Mouse (Mus musculus): Measurements from ENCODE around the gene Lrp1. TPM values are rescaled to one million over a fixed set of nuclear protein-coding genes. Genes with fewer than 3 reads are reported as not detected.

The Lrp1 gene
- total RNA-seq, 2 experiments from 2014 or later = 65.2 to 69.7 TPM

DNA sequence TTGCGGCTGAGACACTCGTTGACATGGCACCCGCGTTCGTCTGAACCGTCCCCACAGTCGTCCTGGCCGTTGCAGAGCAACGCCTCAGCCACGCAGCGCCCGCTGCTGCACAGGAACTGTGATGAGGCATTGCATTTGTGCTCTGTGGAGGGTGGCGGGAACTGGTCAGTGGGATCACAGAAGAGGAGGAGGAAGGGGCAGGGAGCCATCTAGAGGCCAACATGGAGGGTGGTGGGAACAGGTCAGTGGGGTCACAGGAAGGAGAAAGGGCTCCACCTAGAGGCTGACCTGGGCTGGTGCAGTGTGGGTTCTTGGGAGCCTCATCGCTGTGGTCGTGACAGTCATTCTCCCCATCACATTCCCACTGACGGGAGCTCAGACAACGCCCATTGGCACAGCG, 65.2 kb downstream of the Lrp1 start:
- DNase-seq = no peak

DNA sequence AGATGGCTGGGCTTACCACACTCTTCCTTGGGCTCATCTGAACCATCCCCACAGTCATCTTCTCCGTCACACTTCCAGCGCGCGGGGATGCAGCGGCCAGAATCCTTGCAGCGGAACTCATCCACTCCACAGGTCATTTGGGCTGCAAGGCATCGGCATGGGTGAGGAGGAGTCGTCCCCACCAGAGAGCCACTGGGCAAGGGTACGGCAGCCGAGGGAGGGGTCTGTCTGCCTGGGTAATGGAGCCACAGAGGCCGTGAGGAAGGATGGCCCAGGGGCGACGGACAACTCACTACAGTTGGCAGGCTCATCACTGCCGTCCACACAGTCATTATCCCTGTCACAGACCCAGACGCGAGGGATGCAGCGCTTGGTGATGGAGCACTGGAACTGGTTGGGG, 71.1 kb downstream of the Lrp1 start:
- no peak for DNase-seq

DNA sequence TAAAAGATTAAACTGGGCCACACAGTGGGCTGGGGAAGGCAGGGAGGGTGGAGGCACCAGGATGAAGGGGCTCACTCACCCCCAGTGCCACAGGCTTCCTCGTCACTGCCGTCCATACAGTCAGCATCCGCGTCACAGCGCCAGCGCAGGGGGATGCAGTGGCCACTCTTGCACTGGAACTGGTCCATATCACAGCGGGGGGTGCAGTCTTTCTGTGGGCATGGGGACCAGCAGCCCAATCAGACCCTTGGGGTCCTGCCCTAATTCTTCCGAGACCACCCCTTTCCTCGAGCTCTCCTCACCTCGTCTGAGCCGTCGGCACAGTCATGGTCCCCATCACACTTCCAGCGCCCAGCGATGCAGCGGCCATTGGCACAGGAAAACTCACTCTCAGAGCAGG, 72.7 kb downstream of the Lrp1 start:
- DNase-seq = no peak

DNA sequence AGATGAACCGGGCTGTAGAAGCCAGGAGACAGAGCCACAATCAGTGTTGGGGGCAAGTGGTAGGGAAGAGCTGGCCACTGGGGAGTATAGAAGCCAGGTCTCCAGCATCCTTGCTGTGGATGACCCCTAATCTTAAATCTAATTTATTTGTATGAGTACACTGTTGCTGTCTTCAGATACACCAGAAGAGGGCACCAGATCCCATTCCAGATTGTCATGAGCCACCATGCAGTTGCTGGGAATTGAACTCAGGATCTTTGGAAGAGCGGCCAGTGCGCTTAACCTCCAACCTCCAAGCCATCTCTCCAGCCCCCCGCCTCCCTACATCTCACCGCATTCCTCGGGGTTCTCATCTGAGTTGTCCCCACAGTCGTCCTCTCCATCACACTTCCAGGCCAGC, 74.4 kb downstream of the Lrp1 start:
- no peak for DNase-seq

DNA sequence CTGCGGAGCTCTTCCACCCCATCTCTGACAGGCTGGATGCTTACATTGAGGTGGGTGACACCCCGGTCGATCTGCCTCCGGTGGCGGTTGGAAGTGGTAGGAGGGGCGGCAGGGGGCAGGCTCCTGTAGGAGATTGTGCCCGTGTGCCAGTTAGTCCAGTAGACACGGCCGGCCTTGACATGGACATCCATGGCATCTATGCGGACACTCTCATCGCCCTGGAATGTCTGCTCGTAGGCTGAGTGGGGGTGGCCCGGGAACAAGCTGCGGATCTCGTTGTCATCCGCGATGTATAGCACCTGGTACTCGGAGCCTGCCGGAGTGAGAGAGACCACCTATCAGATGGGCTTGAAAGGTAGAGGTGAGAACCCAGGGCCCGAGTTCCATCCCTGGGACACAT, 76.6 kb downstream of the Lrp1 start:
- DNase-seq = no peak

DNA sequence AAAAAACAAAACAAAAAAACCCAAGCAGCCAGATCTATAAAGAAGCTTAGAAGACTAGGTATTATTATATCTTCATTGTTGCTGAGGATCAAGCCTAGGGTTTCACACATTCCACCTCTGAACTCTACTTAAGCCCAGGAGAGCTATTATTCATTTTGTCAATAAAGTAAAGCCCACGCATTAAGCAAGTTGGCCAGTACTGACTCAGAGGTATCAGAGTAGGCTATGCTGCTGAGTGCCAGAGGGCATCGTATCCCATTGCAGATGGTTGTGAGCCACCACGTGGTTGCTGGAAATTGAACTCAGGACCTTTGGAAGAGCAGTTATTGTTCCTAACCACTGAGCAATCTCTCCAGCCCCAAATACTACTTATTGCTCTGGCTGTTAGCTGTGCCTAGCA, 77.0 kb downstream of the Lrp1 start:
- no peak for DNase-seq

DNA sequence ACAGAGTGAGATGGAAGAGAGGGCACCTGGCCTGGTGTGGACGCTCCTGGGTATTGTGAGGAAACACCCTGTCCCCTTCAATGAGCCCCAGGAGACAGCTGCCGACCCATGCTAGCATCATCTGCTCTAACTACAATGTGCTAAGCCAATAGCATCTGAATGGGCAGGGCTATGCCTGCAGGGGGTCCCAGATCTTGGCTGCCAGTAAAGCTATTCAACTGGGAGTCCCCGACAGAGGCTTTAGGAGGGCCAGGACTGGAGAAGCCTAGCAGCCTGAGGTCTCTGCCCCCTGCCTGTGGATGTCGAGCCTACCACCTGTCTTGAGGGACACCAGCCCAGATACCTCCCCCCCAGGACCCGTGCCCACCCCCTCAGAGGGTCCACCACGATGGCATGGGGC, 78.2 kb downstream of the Lrp1 start:
- DNase-seq = no peak

DNA sequence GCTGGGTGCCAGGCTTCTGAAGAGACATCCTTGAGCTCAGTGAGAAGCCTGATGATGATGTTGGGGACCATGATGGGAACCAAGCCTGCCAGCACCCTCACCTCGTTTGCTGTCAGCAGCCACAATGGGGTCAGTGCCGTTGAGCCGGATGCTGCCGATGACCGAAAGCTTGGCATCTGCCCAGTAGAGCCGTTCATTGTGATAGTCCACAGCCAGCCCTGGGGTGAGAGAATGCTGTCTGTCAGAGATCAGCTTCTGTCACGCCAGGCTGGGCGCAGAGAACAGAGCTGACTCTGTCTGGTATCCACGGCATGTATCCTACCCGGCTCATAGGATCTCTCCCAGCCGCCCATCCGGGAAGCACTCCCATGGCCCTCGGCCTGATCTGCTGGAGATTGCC, 78.9 kb downstream of the Lrp1 start:
- peak; percentile 48 to 50 for DNase-seq

DNA sequence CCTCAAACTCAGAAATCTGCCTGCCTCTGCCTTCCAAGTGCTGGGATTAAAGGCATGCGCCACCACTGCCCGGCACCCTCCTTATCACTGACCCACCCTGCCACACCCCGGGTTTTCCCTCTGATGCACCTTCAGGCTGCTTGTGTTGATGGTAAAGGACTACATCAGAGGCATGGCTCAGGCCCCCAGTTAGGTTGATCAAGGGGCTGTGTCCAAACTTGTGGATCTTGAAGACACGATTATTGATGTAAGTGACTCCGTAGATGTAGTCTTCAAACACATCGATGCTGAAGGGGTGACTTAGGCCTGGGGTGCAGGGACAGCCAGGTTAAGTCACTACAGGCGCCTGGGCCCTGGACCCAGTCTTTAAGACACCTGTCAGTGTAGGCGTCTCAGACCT, 79.4 kb downstream of the Lrp1 start:
- no peak for DNase-seq

DNA sequence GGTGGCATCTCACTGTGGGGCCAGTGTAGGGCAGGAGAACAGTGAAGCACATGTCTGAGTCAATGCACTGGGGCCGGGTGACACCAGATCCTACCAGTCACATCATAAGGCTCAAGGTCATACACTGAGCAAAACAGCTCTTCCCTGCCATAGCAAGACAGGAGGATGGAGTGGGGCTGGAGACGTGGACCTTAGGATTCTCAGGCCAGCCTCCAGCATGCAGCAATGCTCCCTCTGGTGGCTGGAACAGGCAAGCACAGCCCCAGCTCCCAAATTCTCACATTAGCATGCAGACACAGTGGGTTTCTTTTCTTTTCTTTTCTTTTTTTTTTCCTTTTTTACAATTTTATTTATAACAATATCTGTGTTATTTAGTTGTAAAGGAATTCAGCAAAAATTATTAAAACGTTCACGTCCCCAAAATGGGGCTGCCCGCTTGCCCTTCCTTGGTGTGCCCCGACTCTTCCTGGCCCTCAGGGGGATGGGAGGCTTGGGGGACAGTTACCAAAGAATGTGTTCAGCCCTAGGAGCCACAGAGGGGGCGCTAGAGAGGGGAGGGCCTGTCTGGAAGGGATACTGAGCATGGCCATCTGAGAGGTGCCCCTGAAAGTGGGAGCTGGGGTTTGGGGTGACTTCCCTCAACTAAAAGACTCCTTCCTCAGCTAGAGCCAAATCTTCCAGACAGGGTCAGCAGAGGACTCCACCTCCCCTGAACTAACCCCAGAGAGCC, 82.9 kb downstream of the Lrp1 start:
- DNase-seq = peak; percentile 79 to 88

DNA sequence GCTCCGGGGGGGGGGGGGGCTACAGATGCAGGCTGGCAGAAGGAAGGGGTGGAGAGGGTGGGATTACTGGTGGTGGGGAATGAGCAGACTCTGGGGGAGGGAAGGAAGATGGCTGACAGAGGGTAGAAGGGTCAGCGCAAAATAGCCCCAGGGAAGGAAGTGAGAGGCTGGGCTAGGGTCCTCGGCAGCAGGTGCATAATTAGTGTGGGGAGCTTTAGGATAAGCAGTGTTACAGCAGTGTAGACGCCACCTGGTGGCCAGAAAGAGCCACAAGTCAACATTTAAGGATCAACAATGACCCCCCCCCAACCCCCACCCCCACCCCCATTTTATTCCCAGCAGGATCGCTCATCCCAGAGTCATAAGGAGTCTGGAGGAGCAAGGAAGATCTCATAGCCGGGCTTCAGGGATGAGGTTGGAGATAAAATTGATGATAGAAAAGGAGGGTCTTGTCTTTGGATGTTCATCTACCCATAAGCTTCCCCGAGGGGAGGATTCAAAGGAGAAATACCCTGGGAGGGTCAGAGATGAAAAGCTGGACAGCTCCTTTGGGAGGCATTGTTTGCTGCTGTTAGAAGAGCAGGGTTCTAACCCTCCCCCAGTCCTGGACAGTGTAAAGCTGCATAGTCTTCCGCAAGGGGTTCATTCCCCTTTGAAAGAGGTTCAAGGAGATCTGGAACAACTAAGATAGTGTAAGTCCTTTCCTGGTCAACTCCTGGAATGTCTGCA, 84.2 kb downstream of the Lrp1 start:
- DNase-seq = peak; percentile 46 to 60

DNA sequence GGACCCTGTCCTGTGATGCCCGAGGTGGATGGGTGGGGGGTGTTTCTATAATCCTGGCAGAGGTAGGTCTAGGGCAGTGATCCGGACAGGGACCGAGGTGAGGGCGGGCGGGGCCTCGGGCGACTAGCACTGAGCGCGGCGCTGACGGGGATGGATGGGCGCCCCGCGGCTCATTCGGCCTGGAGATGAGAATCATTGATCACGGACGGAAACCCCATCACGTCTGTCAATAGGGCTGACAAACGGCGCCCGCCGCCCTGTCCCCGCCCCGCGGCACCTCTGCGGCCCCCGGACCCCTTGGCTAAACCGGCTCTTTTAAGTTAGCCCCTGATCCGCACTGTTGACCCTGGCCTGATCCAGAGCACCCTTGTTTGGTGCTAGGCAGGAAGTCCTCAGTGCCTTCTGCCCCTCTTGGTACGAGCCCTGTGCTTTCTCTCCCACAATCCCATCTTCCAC, 86.0 kb downstream of the Lrp1 start:
- no peak for DNase-seq

DNA sequence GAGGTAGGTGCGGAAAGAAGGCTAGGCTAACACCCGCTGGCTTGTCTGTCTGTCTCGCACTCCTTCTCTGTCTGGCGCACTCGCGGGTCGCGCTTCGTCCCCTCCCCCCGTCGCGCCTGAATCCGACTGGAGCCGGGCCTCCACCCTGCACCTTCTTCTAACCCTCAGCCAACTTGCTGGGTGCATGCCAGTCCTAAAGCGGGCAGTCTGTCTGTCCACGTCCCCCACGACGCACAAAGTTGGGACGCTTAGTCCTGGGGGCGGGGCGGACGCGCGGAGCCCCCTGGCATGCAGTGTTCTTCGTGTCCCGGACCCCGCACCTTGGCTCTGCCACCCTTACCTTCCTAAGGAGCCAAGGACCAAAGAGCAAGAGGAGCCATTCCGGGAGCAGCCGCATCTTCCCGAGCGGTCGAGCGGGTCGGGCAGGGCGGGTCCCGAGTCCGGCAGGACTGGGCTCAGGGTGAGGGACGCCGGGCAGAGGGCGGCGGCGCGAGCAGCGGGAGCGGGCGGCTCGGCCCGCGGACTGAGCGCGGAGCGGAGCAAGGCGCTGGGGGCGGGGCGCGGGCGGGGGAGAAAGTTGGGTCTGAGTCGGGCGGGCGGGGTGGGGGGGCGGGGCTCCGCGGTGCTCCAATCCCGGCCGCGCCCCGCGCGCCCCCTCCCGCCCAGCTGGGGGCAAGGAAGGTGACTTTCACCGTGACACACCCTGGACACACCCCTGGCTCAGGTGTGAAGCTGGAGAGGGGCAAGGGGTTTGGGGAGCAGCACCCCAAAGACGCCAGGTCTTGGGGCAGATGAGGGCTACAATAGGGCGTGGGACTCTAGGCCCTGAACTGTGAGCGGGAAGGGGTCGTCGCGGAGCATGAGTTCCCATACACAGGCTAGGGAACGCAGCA, 86.7 kb downstream of the Lrp1 start, which contains the start of gene Nxph4:
Gene Nxph4, minus strand, starts transcription at position 524 of the 893 bp plus-strand sequence.
- DNase-seq = no peak

DNA sequence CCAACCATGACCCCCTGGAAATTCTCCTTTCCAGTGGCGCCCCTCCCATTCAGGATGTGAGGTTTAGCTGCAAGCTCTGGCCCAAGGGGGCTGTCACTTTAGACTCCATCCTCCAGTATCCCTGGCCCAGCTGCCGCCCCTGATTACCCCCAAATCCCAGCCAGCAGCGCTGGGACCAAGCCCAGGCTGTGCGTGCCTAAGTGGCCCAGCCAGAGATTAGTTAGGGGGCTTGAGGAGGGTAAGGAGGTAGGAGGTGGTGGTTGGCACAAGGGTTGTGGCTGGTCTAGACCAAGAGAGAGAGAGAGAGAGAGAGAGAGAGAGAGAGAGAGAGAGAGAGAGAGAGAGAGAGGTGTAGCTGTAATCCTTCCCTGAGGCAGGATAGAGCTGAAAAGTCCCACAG, 89.4 kb downstream of the Lrp1 start:
- DNase-seq = no peak

DNA sequence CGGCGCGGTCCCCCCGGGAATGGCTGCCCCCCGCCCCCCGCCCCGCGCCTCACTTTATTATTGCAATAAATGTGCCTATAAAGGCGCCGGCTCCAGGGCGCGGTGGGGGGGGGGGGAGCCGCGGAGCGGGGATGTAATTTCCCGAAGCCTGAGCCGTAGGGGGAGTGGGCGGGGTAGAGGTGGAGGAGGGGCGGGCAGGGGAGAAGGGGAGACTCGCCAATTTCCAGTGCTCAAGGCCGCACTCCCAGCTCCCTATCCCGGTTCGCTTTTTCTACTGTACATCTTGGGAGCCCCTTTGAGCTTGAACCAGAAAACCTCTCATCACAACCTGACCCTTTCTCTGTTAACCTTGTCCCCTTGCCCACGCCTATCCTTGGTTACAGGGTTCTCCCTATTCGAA, 90.0 kb downstream of the Lrp1 start:
- DNase-seq = no peak

DNA sequence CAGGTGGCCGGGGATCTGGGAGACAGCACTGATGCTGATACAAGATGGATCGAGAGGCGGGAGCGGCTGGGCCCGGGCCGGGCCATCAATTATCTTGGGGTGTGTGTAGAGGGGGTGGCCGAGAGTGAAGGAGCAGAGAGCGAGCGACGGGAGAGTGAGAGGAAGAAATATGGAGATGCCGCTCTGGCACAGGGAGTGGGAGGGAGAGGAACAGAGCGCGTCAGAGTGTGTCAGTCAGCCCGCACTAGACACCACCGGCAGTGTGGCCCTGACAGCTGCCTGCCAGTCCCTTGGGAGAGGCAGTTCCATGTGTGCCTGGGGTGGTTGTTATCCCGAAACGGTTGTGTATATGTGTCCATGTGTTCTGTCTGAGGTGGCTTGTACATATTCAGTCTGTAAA, 93.5 kb downstream of the Lrp1 start:
- DNase-seq = no peak

DNA sequence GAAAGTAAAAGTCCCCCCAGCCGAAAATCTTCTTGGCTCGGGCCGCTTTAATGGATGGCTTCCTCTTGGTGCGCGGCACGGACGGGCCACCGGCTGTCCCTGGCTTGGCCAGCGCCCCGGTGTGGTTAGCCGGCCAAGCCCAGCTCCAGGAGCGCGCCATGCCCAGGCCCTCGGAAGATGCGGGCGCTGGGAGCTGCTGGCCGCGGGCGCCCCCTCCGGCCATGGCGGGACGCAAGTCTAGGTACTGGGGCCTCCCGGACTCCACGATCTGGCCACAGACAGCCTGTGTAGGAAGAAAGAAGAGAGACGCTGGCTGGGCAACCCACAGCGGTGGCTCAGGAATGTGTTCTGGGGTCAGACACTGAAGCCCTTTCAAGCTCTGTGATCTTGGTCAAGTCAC, 94.3 kb downstream of the Lrp1 start:
- no peak for DNase-seq

DNA sequence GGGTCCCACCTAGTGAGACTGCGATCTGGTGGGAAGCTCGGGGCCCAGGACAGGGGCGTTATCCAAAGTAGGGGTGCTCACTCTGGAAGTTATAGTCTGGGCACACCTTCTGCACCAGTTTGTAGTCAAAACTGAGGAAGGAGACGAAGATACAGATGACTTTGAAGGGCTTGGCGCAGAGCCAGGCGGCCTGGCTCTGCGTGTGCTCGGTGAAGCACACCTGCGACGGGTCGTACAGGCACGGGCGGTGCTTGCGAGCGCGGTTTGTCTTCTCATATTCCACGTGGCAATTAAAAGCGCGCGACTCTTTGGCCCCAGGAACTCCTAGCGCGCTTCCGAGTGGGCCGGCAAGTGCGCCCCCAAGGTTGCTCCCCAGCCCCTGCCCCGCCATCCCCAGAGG, 94.9 kb downstream of the Lrp1 start:
- DNase-seq = no peak

DNA sequence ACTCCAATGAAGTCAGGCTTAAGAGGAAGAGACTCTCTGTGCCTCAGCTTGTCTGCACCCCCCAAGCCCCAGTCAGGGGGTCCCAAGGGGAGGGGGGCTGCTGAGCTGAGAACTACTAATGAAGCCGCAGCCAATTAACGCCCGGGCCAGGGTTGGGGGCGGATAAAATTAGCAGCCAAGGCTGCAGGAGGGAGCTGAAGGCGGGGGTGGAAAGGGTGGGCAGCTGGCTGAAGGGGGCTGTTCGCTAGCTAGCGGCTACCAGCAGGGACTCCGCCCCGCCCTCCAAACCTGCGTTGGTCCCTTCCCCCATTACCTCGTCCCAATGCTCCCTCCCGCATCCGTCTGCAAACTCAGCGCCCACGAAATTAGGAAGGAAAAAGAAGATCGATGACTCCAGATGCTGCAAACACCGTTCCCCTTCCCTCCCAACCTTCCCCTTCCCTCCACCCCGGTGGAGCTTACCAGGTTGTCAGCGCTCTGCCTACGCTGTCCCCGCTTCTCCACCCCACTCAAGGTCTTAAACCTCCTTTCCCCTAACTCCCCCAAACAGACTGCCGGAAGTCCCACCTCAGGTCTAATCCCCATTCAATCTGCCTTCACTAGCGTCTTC, 96.2 kb downstream of the Lrp1 start:
- DNase-seq = no peak

DNA sequence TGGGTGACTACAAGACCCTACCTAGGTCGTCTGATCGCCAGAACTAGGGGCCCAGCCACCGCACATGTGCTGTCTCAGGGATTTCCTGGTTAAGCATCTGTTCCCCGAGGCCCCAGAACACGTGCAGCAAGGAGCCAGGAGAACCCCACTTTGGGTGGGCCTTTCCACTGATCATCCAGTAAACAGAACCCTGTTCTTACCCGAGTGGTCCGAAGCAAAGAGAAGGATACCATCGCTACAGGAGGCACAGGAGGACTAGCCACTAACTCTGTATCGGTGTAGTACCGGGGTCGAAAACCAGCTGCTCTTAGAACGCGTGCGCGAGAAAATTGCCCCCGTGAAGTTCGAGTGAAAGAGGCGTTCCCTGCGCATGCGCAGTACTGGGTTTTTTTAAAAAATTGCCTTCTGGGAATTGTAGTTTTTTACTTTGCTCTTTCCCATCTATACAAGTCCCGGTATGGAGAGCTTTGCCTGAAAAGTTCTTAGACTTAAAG, 98.8 kb downstream of the Lrp1 start, which contains the start of gene Shmt2:
Gene Shmt2, minus strand, starts transcription at position 357 of the 494 bp plus-strand sequence.
- DNase-seq = peak; percentile 88 to 92

DNA sequence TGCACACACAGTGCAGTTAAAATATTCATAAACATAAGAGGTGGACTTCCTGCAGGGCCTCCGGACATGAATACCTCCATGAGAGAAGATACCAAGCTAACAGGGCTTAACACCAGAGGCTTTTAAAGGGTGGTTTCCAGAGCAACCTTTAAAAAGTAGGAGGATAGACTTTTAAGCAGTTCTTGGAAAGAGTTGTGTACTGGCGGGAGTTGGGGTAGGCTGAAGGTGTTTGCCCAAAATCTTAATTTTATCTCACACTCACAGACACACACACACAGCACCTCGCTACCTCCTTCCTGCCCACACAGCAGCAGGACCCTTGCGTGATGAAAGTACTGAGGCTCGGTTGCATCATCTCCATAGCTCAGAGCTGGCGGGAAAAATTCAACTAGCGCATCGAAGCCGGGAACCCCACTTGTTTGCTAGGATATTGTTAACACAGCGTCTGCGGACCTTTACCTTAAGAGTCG, 99.3 kb downstream of the Lrp1 start:
- no peak for DNase-seq

All from heart, adult 18-20 months (tissue).